Mouse (Mus musculus) heart, embryonic 16.5 days (tissue): ENCODE data around the gene Creld2. TPM values are rescaled to one million over a fixed set of nuclear protein-coding genes. Genes with fewer than 3 reads are reported as not detected.

Experiments
- ATAC-seq: fragments of 200-750 bp; cut with Nextera tagmentation; replicated peaks from 2 replicates; pipeline ENCODE4 v1.8.0; 2017; ENCODE audit warnings: moderate number of reproducible peaks; ENCODE audit not compliant: insufficient read depth, low FRiP score; ENCODE audit errors: extremely low read depth
- H3K27ac ChIP-seq: fragments of 300-500 bp; sonication (generic); 2 replicates; pipeline ENCODE4 v1.5.1; 2014; ENCODE audit warnings: mild to moderate bottlenecking, low read length, control low read depth, moderate library complexity
- H3K27me3 ChIP-seq: fragments of 300-500 bp; sonication (generic); 2 replicates; pipeline ENCODE4 v1.6.1; 2014; ENCODE audit warnings: low read length, mixed read lengths; ENCODE audit not compliant: control insufficient read depth, insufficient read depth
- H3K36me3 ChIP-seq: fragments of 300-500 bp; sonication (generic); 2 replicates; pipeline ENCODE4 v1.6.1; 2014; ENCODE audit not compliant: control insufficient read depth, insufficient read depth
- H3K4me1 ChIP-seq: fragments of 300-500 bp; sonication (generic); 2 replicates; pipeline ENCODE4 v1.6.1; 2014; ENCODE audit warnings: low read length, mixed read lengths; ENCODE audit not compliant: control insufficient read depth, insufficient read depth
- H3K4me2 ChIP-seq: fragments of 300-500 bp; sonication (generic); 2 replicates; pipeline ENCODE4 v1.6.1; 2014; ENCODE audit warnings: low read depth, mild to moderate bottlenecking, control low read depth, low read length
- H3K4me3 ChIP-seq: fragments of 300-500 bp; sonication (generic); 2 replicates; pipeline ENCODE4 v1.5.1; 2014; ENCODE audit warnings: mild to moderate bottlenecking, control low read depth, low read length
- H3K9ac ChIP-seq: fragments of 300-500 bp; sonication (generic); 2 replicates; pipeline ENCODE4 v1.6.1; 2014; ENCODE audit warnings: low read length, control low read depth
- H3K9me3 ChIP-seq: fragments of 300-500 bp; sonication (generic); replicated peaks from 2 replicates; pipeline ENCODE4 v1.6.1; 2016; ENCODE audit warnings: low read length; ENCODE audit not compliant: control insufficient read depth
- WGBS: fragments of 180-500 bp; shearing (Covaris S2); extraction: QIAGEN DNeasy Blood & Tissue Kit; methylation state at CpG from one replicate; pipeline ENCODE4 v1.1.7; 2014; 5-methylcytosine and 5-hydroxymethylcytosine counted together
- polyA plus RNA-seq: library from polyadenylated mRNA; unstranded; fragments of >200 nt; fragmentation: Nextera tagmentation; extraction: Ambion mirVana; gene quantifications from 2 replicates; pipeline ENCODE4 v1.2.1, GENCODE M21; 2015

Creld2 gene
- polyA plus RNA-seq, 1 experiment from 2014 or later = 61.9 TPM

DNA sequence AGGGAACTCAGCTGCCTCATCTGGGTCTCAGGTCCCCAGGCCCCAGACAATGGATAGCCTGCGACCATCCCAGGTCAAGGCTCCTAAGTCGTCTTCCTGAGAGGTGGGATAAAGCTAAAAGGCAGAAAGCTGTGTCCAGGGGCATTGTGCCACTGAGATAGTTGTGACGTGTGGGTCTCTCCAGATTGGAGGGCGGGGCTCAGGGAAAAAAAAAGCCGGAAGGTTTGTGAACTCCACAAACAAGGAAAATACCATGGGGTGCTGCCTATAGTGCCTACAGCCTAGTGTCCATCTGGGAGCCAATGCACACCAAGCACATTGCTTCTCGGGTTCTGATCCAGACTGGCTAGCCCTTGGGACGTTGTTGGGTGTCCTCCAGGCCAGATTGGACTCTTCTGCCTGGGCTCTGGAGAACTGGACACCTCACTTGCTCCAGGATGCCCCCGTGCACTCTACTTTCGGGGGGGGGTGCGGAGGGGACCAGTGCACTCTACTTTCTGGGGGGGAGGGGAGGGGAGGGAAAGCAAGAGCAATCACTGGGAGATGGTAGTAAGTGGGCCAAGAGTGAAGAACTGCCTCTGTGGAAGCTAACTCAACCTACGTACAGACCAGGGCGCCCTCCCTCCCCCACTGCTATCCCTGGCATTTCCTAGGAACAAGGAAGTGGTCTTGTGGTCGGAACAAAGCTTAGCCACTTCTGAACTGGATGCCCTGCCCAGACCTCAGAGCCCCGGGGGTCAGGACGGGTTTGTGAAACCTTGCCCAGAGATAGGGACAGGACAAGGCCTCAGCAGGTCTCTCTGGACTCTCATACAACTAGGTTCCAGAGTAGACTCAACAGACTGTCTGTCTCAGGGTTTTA lies 35.8 kb downstream of the Creld2 start:
- Histone ChIP-seq H3K4me3 (no peak overlapping the region), H3K4me1 (peaks cover 33% of the 10 kb centered on the region), H3K9me3 (no peaks in the 10 kb centered on the region), H3K27me3 (no peaks in the 10 kb centered on the region), H3K4me2 (no peak overlapping the region), H3K36me3 (no peaks in the 10 kb centered on the region), H3K27ac (peak overlapping the region; percentile 55), H3K9ac (0 out of 2 replicates have a peak overlapping the region, but pooled peaks have one; percentile 41)
- WGBS = 58% methylated on average over 15 of the region's 15 CpGs
- ATAC-seq = no peak

DNA sequence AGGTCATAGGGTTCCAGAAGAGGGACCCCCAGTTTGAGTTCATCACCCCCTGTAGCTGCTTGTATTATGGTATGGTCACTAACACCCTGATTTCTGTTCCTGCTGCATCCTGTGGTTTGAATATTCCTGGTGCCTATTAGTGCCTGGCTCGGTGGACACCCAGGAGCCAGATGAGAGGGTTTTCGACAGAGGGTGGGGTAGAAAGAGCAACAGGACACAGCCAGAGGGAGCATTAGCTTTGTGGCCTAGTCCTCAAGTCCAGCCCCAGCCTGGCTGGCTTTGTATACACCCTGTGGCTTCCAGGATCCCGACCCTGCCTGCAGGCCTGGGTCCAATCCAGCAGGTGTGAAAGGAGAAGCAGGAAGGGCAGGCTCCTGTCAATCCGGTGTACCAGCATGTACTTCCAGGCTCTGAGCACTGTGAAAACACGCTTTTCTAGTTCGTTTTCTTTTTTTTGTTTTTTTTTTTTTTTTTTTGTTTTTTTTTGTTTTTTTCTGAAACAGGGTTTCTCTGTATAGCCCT lies 36.5 kb downstream of the Creld2 start:
- H3K4me2 ChIP-seq = no peak overlapping the region
- WGBS = 61% methylated on average over 6 of the region's 6 CpGs
- peaks cover 26% of the 10 kb centered on the region for H3K4me1 ChIP-seq
- H3K9ac ChIP-seq = peak overlapping the region; percentile 41; the same call in 1 of the 2 replicates
- no peak overlapping the region for H3K27ac ChIP-seq
- no peaks in the 10 kb centered on the region for H3K9me3 ChIP-seq
- no peaks in the 10 kb centered on the region for H3K27me3 ChIP-seq
- no peaks in the 10 kb centered on the region for H3K36me3 ChIP-seq
- no peak overlapping the region for H3K4me3 ChIP-seq
- ATAC-seq = no peak

DNA sequence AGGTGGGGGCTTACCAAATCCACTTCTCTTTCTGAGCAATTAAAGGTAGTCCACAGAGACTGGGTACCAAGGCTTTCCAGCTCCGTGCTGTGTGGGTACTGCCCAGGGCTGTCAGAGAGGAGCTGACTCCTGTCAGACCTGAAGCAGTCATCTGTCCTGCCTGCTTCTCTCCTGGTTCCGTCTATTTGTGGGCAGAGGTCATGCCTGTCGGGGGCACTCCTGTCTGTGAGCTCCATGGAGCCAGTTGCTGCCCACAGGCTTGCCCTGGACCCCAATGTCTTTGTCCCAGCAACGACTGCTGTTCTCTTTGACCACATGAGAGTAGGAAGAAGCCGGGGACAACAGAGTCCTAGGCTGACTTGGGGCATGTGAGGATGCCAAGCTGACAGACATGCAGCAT lies 37.2 kb downstream of the Creld2 start:
- H3K4me3 ChIP-seq = no peak overlapping the region
- 86% methylated on average over 5 of the region's 5 CpGs for WGBS
- no peaks in the 10 kb centered on the region for H3K36me3 ChIP-seq
- H3K4me2 ChIP-seq = no peak overlapping the region
- no peaks in the 10 kb centered on the region for H3K27me3 ChIP-seq
- H3K9ac ChIP-seq = no peak overlapping the region
- peaks cover 27% of the 10 kb centered on the region for H3K4me1 ChIP-seq
- no peak for ATAC-seq
- no peaks in the 10 kb centered on the region for H3K9me3 ChIP-seq
- no peak overlapping the region for H3K27ac ChIP-seq

DNA sequence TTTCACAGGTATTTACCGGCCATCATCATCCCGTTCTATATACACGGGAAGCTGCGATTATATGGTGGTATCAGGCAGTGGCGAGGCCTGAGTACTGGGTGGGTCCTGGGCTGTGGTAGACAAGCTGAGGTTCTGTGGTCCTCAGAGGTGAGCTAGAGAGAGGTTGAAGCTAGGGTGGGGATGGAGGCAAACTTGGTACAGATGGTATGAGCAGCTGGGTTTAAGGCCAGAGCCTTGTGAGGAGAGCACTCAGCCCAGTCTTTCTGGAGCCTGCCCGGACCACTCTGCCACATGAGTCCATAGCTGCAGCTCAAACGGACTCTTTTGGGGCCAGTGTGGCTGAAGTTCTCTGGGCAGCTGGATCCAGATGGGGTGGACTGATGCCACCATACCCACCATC lies 37.9 kb downstream of the Creld2 start:
- Histone ChIP-seq H3K4me2 (no peak overlapping the region), H3K27me3 (no peaks in the 10 kb centered on the region), H3K27ac (no peak overlapping the region), H3K36me3 (no peaks in the 10 kb centered on the region), H3K4me3 (no peak overlapping the region), H3K9me3 (no peaks in the 10 kb centered on the region), H3K4me1 (peaks cover 28% of the 10 kb centered on the region), H3K9ac (no peak overlapping the region)
- no peak for ATAC-seq
- whole genome bisulfite sequencing = 91% methylated on average over 7 of the region's 7 CpGs

DNA sequence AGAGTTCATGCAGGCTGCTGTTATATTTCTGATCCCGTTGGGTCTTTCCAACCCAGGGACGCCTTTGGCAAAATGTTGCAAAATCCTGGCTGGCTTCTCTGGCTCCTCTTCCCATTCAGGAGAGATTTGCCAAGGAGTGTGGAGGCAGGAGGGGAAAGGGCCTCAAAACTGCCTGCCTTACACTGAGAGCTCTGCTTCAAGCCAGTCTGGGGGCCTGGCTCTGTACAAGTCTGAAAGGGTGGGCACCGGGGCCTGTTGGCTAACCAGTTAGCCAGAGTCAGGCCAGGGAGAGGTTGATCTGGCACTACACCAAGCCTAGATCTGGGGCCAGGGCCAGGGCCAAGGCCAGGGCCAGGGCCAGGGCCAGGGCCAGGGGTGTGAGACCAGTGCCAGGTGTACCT lies 38.7 kb downstream of the Creld2 start:
- Histone ChIP-seq H3K36me3 (no peaks in the 10 kb centered on the region), H3K27ac (no peak overlapping the region), H3K9ac (no peak overlapping the region; the same call in 1 of the 2 replicates), H3K4me2 (no peak overlapping the region), H3K4me1 (peaks cover 28% of the 10 kb centered on the region), H3K27me3 (no peaks in the 10 kb centered on the region), H3K4me3 (no peak overlapping the region), H3K9me3 (no peaks in the 10 kb centered on the region)
- no peak for ATAC-seq
- 57% methylated on average over 3 of the region's 3 CpGs for WGBS

DNA sequence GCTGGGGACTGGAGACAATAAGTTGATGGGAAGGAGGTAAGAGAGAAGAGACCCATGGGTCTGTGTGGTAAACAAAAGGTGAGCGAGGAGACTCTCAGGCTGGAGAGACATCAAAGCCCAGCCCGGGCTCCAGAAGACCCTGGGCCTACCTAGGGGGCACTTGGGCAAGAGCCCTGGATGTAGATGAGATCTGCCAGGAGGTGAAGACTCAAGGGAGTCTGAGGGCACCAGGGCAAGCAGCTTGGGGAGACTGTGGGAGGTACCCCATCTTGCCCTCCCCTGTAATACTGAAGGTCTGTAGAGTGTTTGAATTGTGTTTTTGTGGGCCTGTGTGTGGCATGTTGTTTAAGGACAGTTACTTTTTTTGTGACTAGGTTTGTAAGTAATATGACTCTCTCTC lies 39.3 kb downstream of the Creld2 start:
- Histone ChIP-seq H3K4me3 (no peak overlapping the region), H3K4me2 (no peak overlapping the region), H3K27me3 (no peaks in the 10 kb centered on the region), H3K27ac (no peak overlapping the region), H3K9ac (no peak overlapping the region), H3K9me3 (no peaks in the 10 kb centered on the region), H3K36me3 (no peaks in the 10 kb centered on the region), H3K4me1 (peaks cover 28% of the 10 kb centered on the region)
- ATAC-seq = no peak
- WGBS = 74% methylated on average over 2 of the region's 2 CpGs

DNA sequence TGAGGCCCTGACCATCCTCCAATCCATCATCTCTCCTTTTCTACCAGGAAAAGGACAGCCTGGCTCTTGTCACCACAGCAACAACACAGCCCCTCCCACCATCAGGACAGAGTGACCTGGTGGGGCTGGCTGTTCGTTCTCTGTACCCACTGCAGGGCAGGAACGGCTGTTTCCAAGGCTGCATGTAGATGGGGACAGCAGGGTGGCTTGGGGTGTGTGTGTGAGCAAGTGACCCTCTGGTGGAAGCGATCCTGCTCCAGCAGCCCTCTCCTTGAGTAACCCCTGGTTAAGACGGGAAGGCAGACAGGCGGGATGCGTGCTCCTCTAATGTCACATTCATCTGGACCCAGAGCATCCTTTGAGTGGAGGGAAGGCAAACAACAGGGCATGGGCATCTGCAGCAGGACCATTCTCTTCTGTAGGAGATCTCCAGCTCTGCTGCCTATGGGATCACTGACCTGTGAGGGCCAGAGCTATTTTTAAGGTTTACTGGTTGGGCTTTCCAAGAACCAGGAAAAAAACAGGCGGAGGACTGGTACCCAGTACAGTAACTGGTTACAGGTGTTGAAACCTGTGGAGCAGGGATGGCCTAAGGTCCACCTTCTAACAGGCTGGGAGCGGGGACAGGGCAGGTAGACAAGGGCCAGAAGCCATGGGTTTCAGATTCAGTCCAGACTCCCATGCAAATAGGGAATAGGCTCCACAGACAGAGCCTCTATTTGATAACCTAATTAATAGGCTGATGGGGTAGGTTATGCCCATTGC lies 39.9 kb downstream of the Creld2 start:
- Histone ChIP-seq H3K27ac (no peak overlapping the region), H3K9ac (peak overlapping the region; percentile 39; the same call in 1 of the 2 replicates), H3K36me3 (no peaks in the 10 kb centered on the region), H3K4me2 (no peak overlapping the region), H3K4me1 (peaks cover 25% of the 10 kb centered on the region), H3K9me3 (no peaks in the 10 kb centered on the region), H3K4me3 (no peak overlapping the region), H3K27me3 (no peaks in the 10 kb centered on the region)
- ATAC-seq = no peak
- 59% methylated on average over 8 of the region's 8 CpGs for WGBS

DNA sequence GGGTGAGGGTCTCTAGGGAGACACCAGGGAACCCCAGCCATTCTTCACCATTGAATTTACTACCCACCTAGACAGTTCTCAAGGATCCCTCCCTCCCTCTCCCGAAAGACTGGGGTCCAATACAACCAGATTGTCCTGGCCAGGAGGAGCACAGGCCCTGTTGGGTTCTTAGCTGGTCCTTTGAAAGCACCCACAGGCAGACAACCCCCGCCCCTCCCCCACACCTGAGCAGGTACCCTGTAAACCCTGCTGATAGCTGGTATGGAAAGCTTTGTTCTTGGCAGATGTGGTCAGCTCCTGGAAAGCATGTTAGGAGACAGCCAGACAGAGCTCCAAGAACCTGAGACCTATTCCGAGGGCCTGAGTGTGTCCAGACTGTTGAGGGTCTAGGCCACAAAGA lies 41.3 kb downstream of the Creld2 start:
- no peaks in the 10 kb centered on the region for H3K9me3 ChIP-seq
- WGBS = 85% methylated on average over 3 of the region's 3 CpGs
- H3K4me1 ChIP-seq = peaks cover 25% of the 10 kb centered on the region
- ATAC-seq = no peak
- H3K27ac ChIP-seq = no peak overlapping the region
- no peak overlapping the region for H3K9ac ChIP-seq
- H3K4me2 ChIP-seq = no peak overlapping the region
- H3K4me3 ChIP-seq = no peak overlapping the region
- no peaks in the 10 kb centered on the region for H3K27me3 ChIP-seq
- H3K36me3 ChIP-seq = peaks cover 10% of the 10 kb centered on the region
